Mouse (Mus musculus) midbrain, embryonic 13.5 days (tissue): ENCODE measurements at regions not wholly inside any gene's neighbourhood (a gene's known extent, or its start where the extent isn't known, plus 50 kb on each side); places are given as distances from the start of the nearest gene placed in this dataset. TPM values are rescaled to one million over a fixed set of nuclear protein-coding genes. Genes with fewer than 3 reads are reported as not detected.
A peak's percentile ranks its signal among the peaks of the same experiment; 100 is the strongest.

Source experiments
- ATAC-seq: fragments of 200-750 bp; cut with Nextera tagmentation; 2 replicates; pipeline ENCODE4 v1.8.0; 2017; ENCODE audit warnings: mild to moderate bottlenecking, moderate TSS enrichment, moderate library complexity
- H3K27ac ChIP-seq: fragments of 300-500 bp; sonication (generic); 2 replicates; pipeline ENCODE4 v1.5.1; 2015; ENCODE audit warnings: inconsistent platforms, mild to moderate bottlenecking, moderate library complexity
- H3K27me3 ChIP-seq: fragments of 300-500 bp; sonication (generic); 2 replicates; pipeline ENCODE4 v1.6.1; 2015; ENCODE audit warnings: mild to moderate bottlenecking, inconsistent platforms
- H3K36me3 ChIP-seq: fragments of 300-500 bp; sonication (generic); 2 replicates; pipeline ENCODE4 v1.6.1; 2015; ENCODE audit warnings: mild to moderate bottlenecking, inconsistent platforms
- H3K4me1 ChIP-seq: fragments of 300-500 bp; sonication (generic); replicated peaks from 2 replicates; pipeline ENCODE4 v1.6.1; 2015; ENCODE audit warnings: inconsistent platforms
- H3K4me2 ChIP-seq: fragments of 300-500 bp; sonication (generic); replicated peaks from 2 replicates; pipeline ENCODE4 v1.6.1; 2015; ENCODE audit warnings: moderate library complexity, mild to moderate bottlenecking, inconsistent platforms
- H3K4me3 ChIP-seq: fragments of 300-500 bp; sonication (generic); replicated peaks from 2 replicates; pipeline ENCODE4 v1.5.1; 2015; ENCODE audit warnings: mild to moderate bottlenecking, inconsistent platforms
- H3K9ac ChIP-seq: fragments of 300-500 bp; sonication (generic); replicated peaks from 2 replicates; pipeline ENCODE4 v1.6.1; 2015; ENCODE audit warnings: mild to moderate bottlenecking, inconsistent platforms
- H3K9me3 ChIP-seq: fragments of 300-500 bp; sonication (generic); 2 replicates; pipeline ENCODE4 v1.6.1; 2016; ENCODE audit warnings: mild to moderate bottlenecking, inconsistent platforms
- WGBS: fragments of 180-500 bp; shearing (Covaris S2); methylation state at CpG from one replicate; pipeline ENCODE4 v1.1.7; 2015; 5-methylcytosine and 5-hydroxymethylcytosine counted together
- microRNA-seq: library from miRNA; unstranded; fragments of <30 nt; microRNA quantifications from one replicate; pipeline ENCODE4, GENCODE M21; 2016

DNA sequence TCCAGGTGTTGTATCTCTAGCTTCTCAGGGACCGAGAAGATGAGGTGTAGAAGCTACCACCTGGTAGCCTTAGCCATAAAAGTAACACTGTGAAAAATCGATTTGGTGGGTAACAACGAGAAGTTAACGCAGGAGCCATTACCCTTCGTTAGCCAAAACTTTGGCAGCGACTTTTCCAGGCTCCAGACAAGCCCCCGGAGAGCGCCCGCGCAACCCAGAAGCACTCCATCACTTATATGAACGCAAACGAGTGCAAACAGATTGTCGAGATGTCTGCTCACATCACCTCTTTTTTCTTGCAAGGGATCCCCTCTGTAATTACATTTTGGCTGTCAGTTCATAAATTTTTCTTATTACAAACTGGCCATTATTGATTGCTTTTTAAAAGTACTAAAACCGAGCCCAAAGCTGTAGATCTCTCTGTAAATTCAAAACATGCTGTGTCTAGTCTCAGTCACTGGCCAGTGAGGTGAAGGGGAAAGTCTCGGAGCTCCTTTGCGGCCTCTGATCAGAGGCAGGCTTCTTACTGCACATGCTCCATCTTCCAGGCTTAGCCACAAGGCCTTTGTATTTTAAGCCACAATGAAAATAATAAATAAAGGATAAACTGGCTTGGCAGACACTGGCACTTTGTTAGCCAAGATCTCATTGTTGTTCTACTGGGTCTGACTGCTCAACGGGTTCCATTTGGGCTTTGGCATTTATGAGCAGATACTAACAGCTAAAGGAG lies 627.9 kb downstream of the Sox6 start:
- no peak for ATAC-seq

DNA sequence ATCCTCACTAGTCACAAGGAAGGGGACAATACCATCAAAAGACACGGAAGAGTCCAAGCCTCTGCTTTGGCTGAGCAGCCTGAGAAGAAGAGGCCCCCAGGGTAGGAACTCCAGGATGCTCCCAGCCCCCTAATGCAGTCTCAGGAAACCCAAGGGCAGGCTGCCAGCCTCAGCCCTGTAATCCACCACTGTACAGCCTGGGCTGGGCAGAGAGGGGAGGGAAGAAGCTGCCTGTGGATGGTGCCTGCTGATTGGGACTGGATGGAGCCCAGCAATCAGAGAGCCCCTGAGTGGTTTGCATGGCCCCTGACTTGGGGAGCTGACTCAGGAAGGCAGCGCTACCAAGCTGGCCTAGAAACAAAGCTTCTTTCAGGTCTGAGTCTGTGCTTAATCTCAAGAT lies 627.1 kb downstream of the Sox6 start:
- Histone ChIP-seq H3K4me3 (no peak overlapping the region), H3K36me3 (no peaks in the 10 kb centered on the region), H3K9ac (no peak overlapping the region), H3K27ac (no peak overlapping the region), H3K4me2 (no peak overlapping the region), H3K27me3 (no peaks in the 10 kb centered on the region), H3K9me3 (no peaks in the 10 kb centered on the region), H3K4me1 (peaks cover 15% of the 10 kb centered on the region)
- ATAC-seq = peak; percentile 80
- 44% methylated on average over 2 of the region's 2 CpGs for WGBS

More for the DNA sequence above, 627.9 kb downstream of the Sox6 start:
- peaks cover 17% of the 10 kb centered on the region for H3K4me1 ChIP-seq
- H3K27me3 ChIP-seq = no peaks in the 10 kb centered on the region
- no peaks in the 10 kb centered on the region for H3K36me3 ChIP-seq
- no peaks in the 10 kb centered on the region for H3K9me3 ChIP-seq
- no peak overlapping the region for H3K27ac ChIP-seq
- no peak overlapping the region for H3K9ac ChIP-seq
- no peak overlapping the region for H3K4me2 ChIP-seq
- 80% methylated on average over 17 of the region's 17 CpGs for WGBS
- no peak overlapping the region for H3K4me3 ChIP-seq

DNA sequence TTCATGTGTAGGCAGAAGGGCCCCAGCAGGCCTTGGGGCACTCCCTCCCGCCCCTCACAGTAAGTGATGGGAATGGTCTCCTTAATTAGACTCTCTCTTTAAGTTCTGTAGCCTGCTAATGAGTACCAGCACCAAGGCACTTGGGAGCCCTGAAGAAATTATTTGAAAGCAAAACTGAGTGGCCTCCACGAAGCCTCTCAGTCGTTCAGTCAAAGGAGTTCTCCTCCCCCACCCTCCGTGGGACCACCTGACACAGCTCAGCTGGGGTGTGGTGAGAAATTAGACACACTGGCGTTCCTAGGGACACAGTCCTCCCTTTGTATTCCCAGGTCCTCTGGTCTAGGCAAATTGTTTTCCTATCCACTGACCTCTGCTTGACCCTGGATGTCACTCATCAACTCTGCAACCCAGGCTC lies 623.4 kb downstream of the Sox6 start:
- Histone ChIP-seq H3K27me3 (no peaks in the 10 kb centered on the region), H3K4me1 (peaks cover 13% of the 10 kb centered on the region; the same call in 1 of the 2 replicates), H3K9ac (no peak overlapping the region), H3K36me3 (no peaks in the 10 kb centered on the region), H3K9me3 (no peaks in the 10 kb centered on the region), H3K4me3 (no peak overlapping the region), H3K27ac (no peak overlapping the region), H3K4me2 (no peak overlapping the region)
- ATAC-seq = peak; percentile 24; the same call in 1 of the 2 replicates
- WGBS = 18% methylated on average over 5 of the region's 5 CpGs

Small RNAs in the stretch of these regions (microRNA-seq; reads per million reads assigned to microRNA genes)
- not detected for gene Gm27684
